Mouse (Mus musculus) CH12.LX (cell line): ENCODE results near the gene Thrap3. TPM values are rescaled to one million over a fixed set of nuclear protein-coding genes. Genes with fewer than 3 reads are reported as not detected.

ENCODE experiments used
- DNase-seq: peaks from one replicate; pipeline ENCODE4 v3.0.0-alpha.2; 2013; ENCODE audit errors: extremely low read depth
- H3K27ac ChIP-seq: 2 replicates; pipeline ENCODE4 v1.5.1; 2012; ENCODE audit warnings: low read depth, mild to moderate bottlenecking, control low read depth, moderate library complexity; ENCODE audit not compliant: insufficient read depth
- H3K27me3 ChIP-seq: replicated peaks from 2 replicates; pipeline ENCODE3; 2012; ENCODE audit warnings: inconsistent platforms
- H3K36me3 ChIP-seq, 2 experiments: replicated peaks in 1 of 2; 2 replicates each; pipeline versions ENCODE3 to v1.6.1; 2012; ENCODE audit warnings: inconsistent platforms in 1 of 2, low read length in 1 of 2, mild to moderate bottlenecking in 1 of 2, mixed read lengths in 1 of 2, moderate library complexity in 1 of 2; ENCODE audit not compliant: control insufficient read depth in 1 of 2, insufficient read depth in 1 of 2
- H3K4me1 ChIP-seq, 2 experiments: 2 replicates each; pipeline ENCODE4 v1.6.1; 2012; ENCODE audit warnings: inconsistent platforms in 1 of 2, moderate library complexity in 1 of 2; ENCODE audit not compliant: insufficient read depth in 2 of 2, control insufficient read depth in 1 of 2
- H3K4me2 ChIP-seq: 2 replicates; pipeline ENCODE4 v1.6.1; 2012; ENCODE audit warnings: low read depth, mild to moderate bottlenecking, control low read depth; ENCODE audit not compliant: poor library complexity, insufficient read depth, severe bottlenecking
- H3K4me3 ChIP-seq, 3 experiments: fragments of 150-350 bp in 1 of 3; sonication (generic) in 1 of 3; replicated peaks in 1 of 3; 2 replicates each; pipeline versions ENCODE3 to v1.5.1; 2011 to 2012; ENCODE audit warnings: low read depth in 2 of 3, low read length in 2 of 3, mild to moderate bottlenecking in 2 of 3, moderate library complexity in 2 of 3, control low read depth in 1 of 3, improper control_type of control experiment in 1 of 3, inconsistent platforms in 1 of 3, mixed read lengths in 1 of 3; ENCODE audit not compliant: poor library complexity in 1 of 3
- H3K79me2 ChIP-seq: replicated peaks from 2 replicates; pipeline ENCODE4 v1.6.1; 2012; ENCODE audit warnings: mild to moderate bottlenecking, moderate library complexity; ENCODE audit not compliant: control insufficient read depth, poor library complexity, insufficient read depth, severe bottlenecking; ENCODE audit errors: extremely low read depth
- H3K9ac ChIP-seq: 2 replicates; pipeline ENCODE4 v1.6.1; 2012; ENCODE audit warnings: low read depth, mild to moderate bottlenecking, control low read depth, moderate library complexity; ENCODE audit not compliant: insufficient read depth
- H3K9me3 ChIP-seq: replicated peaks from 2 replicates; pipeline ENCODE3; 2012; ENCODE audit warnings: low read length, inconsistent platforms, mixed read lengths
- BHLHE40 ChIP-seq: IDR thresholded peaks from 2 replicates; pipeline ENCODE4 v1.6.1; 2011; ENCODE audit warnings: mild to moderate bottlenecking, low read depth, low read length, improper control_type of control experiment
- CHD1 ChIP-seq: IDR thresholded peaks from 2 replicates; pipeline ENCODE4 v1.6.1; 2012; ENCODE audit warnings: low read depth, low read length, improper control_type of control experiment, inconsistent platforms
- CTCF ChIP-seq, 2 experiments: IDR thresholded peaks in 1 of 2; conservative IDR thresholded peaks in 1 of 2; 2 replicates each; pipeline ENCODE4 v1.5.1; 2011 to 2012; ENCODE audit warnings: low read depth in 2 of 2, low read length in 2 of 2, improper control_type of control experiment in 1 of 2, inconsistent platforms in 1 of 2, mild to moderate bottlenecking in 1 of 2, moderate library complexity in 1 of 2
- ELF1 ChIP-seq: IDR thresholded peaks from 2 replicates; pipeline ENCODE4 v1.6.1; 2014; ENCODE audit warnings: low read depth, mild to moderate bottlenecking, inconsistent platforms, low read length, improper control_type of control experiment
- EP300 ChIP-seq: IDR thresholded peaks from 2 replicates; pipeline ENCODE4 v1.6.1; 2011; ENCODE audit warnings: low read length, improper control_type of control experiment
- ETS1 ChIP-seq: conservative IDR thresholded peaks from 2 replicates; pipeline ENCODE4 v1.6.1; 2012; ENCODE audit warnings: low read depth, mild to moderate bottlenecking, inconsistent platforms, low read length, improper control_type of control experiment, moderate library complexity
- IRF4 ChIP-seq: IDR thresholded peaks from 2 replicates; pipeline ENCODE4 v1.6.1; 2014; ENCODE audit warnings: low read depth, mild to moderate bottlenecking, inconsistent platforms, low read length, improper control_type of control experiment
- KAT2A ChIP-seq: IDR thresholded peaks from 2 replicates; pipeline ENCODE4 v1.6.1; 2012; ENCODE audit warnings: low read length, improper control_type of control experiment, inconsistent platforms; ENCODE audit not compliant: insufficient replicate concordance
- MAFK ChIP-seq: IDR thresholded peaks from 2 replicates; pipeline ENCODE4 v1.6.1; 2011; ENCODE audit warnings: low read length, improper control_type of control experiment; ENCODE audit not compliant: insufficient replicate concordance
- MEF2A ChIP-seq: IDR thresholded peaks from 2 replicates; pipeline ENCODE4 v1.6.1; 2014; ENCODE audit warnings: low read depth, mild to moderate bottlenecking, inconsistent platforms, low read length, improper control_type of control experiment, borderline replicate concordance
- MYC ChIP-seq: IDR thresholded peaks from 2 replicates; pipeline ENCODE4 v1.6.1; 2011; ENCODE audit warnings: low read depth, mild to moderate bottlenecking, improper control_type of control experiment, low read length
- NRF1 ChIP-seq: IDR thresholded peaks from 2 replicates; pipeline ENCODE4 v1.6.1; 2014; ENCODE audit warnings: low read depth, mild to moderate bottlenecking, inconsistent platforms, low read length, improper control_type of control experiment, moderate library complexity
- POLR2A ChIP-seq: IDR thresholded peaks from 2 replicates; pipeline ENCODE4 v1.6.1; 2011; ENCODE audit warnings: low read depth, mild to moderate bottlenecking, improper control_type of control experiment, low read length
- POLR2AphosphoS2 ChIP-seq: IDR thresholded peaks from 2 replicates; pipeline ENCODE4 v1.6.1; 2011; ENCODE audit warnings: low read depth, low read length, improper control_type of control experiment
- RAD21 ChIP-seq: IDR thresholded peaks from 2 replicates; pipeline ENCODE4 v1.6.1; 2011; ENCODE audit warnings: low read depth, mild to moderate bottlenecking, low read length, improper control_type of control experiment, moderate library complexity
- RCOR1 ChIP-seq: conservative IDR thresholded peaks from 2 replicates; pipeline ENCODE4 v1.6.1; 2012; ENCODE audit warnings: low read depth, mild to moderate bottlenecking, inconsistent platforms, low read length, improper control_type of control experiment
- SMC3 ChIP-seq: IDR thresholded peaks from 2 replicates; pipeline ENCODE4 v1.6.1; 2011; ENCODE audit warnings: low read depth, low read length, improper control_type of control experiment
- TBP ChIP-seq: conservative IDR thresholded peaks from 2 replicates; pipeline ENCODE4 v1.6.1; 2011; ENCODE audit warnings: low read depth, low read length, improper control_type of control experiment
- TCF12 ChIP-seq: IDR thresholded peaks from 2 replicates; pipeline ENCODE4 v1.6.1; 2014; ENCODE audit warnings: low read depth, mild to moderate bottlenecking, inconsistent platforms, low read length, improper control_type of control experiment
- ZKSCAN1 ChIP-seq: IDR thresholded peaks from 2 replicates; pipeline ENCODE4 v1.6.1; 2012; ENCODE audit warnings: low read depth, inconsistent platforms, low read length, improper control_type of control experiment, borderline replicate concordance
- dilution Hi-C: fragments of 300-500 bp; cut with MboI; formaldehyde crosslinking; loops from 2 replicates; pipeline ENCODE4 v1.14.3; 2020; ENCODE audit warnings: low sequenced_read_pairs; ENCODE audit not compliant: extremely low pct_unique_long_range_greater_than_20kb, extremely low pct_ligation_motif_present
- in situ Hi-C: fragments of 300-500 bp; cut with MboI; formaldehyde crosslinking; loops from 3 replicates; pipeline ENCODE4 v1.14.3; 2019; ENCODE audit warnings: low sequenced_read_pairs, low pct_ligation_motif_present, low pct_unique_long_range_greater_than_20kb, mixed read lengths
- polyA plus RNA-seq: library from polyadenylated mRNA; unstranded; fragments of >175 nt; gene quantifications from 2 replicates; pipeline ENCODE4 v1.2.1, GENCODE M21; 2012; ENCODE audit warnings: low read depth; ENCODE audit not compliant: insufficient read length
- total RNA-seq, 2 experiments: library from RNA; depleted of rRNA; stranded (reverse); fragments of 300-350 nt in 1 of 2; fragments of >200 nt in 1 of 2; gene quantifications; 2 replicates each; pipeline ENCODE4 v1.2.3; 2012 to 2014

The Thrap3 gene
- total and polyA plus RNA-seq, 3 experiments: 140 to 327 (median 183) TPM

GRCm38 (mm10) chr4:126117116-126117515, 85.4 kb downstream of the Thrap3 start:
- Histone ChIP-seq H3K4me1 (peaks cover 0 to 21% of the 10 kb centered on the region in 2 experiments; a peak in 2 of 4 replicates), H3K9me3 (peaks cover 2% of the 10 kb centered on the region), H3K36me3 (peaks cover 45 to 79% of the 10 kb centered on the region in 2 experiments), H3K79me2 (peaks cover 10% of the 10 kb centered on the region), H3K9ac (no peak overlapping the region), H3K4me3 (no peak overlapping the region)
- dilution Hi-C loops: no loop called here
- in situ Hi-C loops: no loop called here
- no peak for DNase-seq
- TF ChIP-seq MYC (no peak), SMC3 (no peak), ELF1 (no peak), BHLHE40 (no peak), RCOR1 (no peak)
- TF ChIP-seq, all 38 proteins: peak for 0
- no peak overlapping the region for H3K4me2 ChIP-seq
- no peaks in the 10 kb centered on the region for H3K27me3 ChIP-seq
- no peak overlapping the region for H3K27ac ChIP-seq

GRCm38 (mm10) chr4:126115871-126116521, 86.6 kb downstream of the Thrap3 start:
- in situ Hi-C loops (no loop called here), dilution Hi-C loops (no loop called here)
- H3K36me3 ChIP-seq: peaks cover 45 to 71% of the 10 kb centered on the region in 2 experiments
- H3K27me3 ChIP-seq: no peaks in the 10 kb centered on the region
- TF ChIP-seq MAFK (no peak), ELF1 (no peak)
- H3K4me3 ChIP-seq: no peak overlapping the region
- H3K9ac ChIP-seq: no peak overlapping the region
- H3K4me2 ChIP-seq: no peak overlapping the region
- peaks cover 3 to 32% of the 10 kb centered on the region in 2 experiments; a peak in 2 of 4 replicates for H3K4me1 ChIP-seq
- no peak overlapping the region for H3K27ac ChIP-seq
- H3K9me3 ChIP-seq: no peaks in the 10 kb centered on the region
- H3K79me2 ChIP-seq: peaks cover 11% of the 10 kb centered on the region
- DNase-seq: no peak

- Histone ChIP-seq H3K27me3 (no peaks in the 10 kb centered on the region), H3K9ac (no peak overlapping the region), H3K9me3 (no peaks in the 10 kb centered on the region), H3K4me1 (peaks cover 3 to 37% of the 10 kb centered on the region in 2 experiments; a peak in 2 of 4 replicates), H3K4me2 (no peak overlapping the region), H3K36me3 (peaks cover 40 to 65% of the 10 kb centered on the region in 2 experiments), H3K79me2 (peaks cover 13% of the 10 kb centered on the region), H3K27ac (no peak overlapping the region), H3K4me3 (no peak overlapping the region)
- in situ Hi-C loops (no loop called here), dilution Hi-C loops (no loop called here)
- no peak for DNase-seq
- TF ChIP-seq TCF12 (no peak), POLR2A (no peak), ELF1 (no peak), MEF2A (no peak), MAFK (no peak), RAD21 (no peak), CHD1 (no peak), POLR2AphosphoS2 (no peak), RCOR1 (no peak), ZKSCAN1 (no peak), BHLHE40 (no peak), KAT2A (no peak), EP300 (no peak), NRF1 (no peak), CTCF (conservative IDR thresholded peaks at IDR 0.05 in 1 of 2, IDR thresholded peaks at IDR 0.05 in 1 of 2; ENCODE audit: low read depth in 2 of 2, low read length in 2 of 2) (no peak), TBP (no peak), ETS1 (no peak), IRF4 (no peak)
Observed at GRCm38 (mm10) chr4:126115411-126115810, 87.1 kb downstream of the Thrap3 start.
